8 mouse cellular contexts compared by ENCODE assay signal in genomic region chr11:111065635-111066298, GRCm38 (mm10). TPM values are rescaled to one million over a fixed set of nuclear protein-coding genes. Genes with fewer than 3 reads are reported as not detected.
A peak's percentile ranks its signal among the peaks of the same experiment; 100 is the strongest.
DNase-seq lines count a peak whose midpoint lies in the region; ATAC-seq lines count a peak whose summit lies in the region.

Gene Kcnj2 (plus strand): TSS chr11:111066164.

- DNase-seq in WW6 (ENCODE audit: low read depth, low spot score) = peak; percentile 86
- peak; percentile 76 to 88 for DNase-seq in cerebellum, postnatal 4 days (ENCODE audit: low spot score in 2 of 2)
- peak; percentile 95 for DNase-seq in gastrocnemius, adult 18-20 months (ENCODE audit: low spot score)
- DNase-seq in left cerebral cortex, adult 11 months (ENCODE audit: low spot score) = peak; percentile 90
- peak; percentile 96 for DNase-seq in lung, postnatal 36 days
- DNase-seq in retina, embryonic 14.5 days (ENCODE audit: low spot score) = peak; percentile 94
- peak; percentile 87 to 88 for DNase-seq in thymus, postnatal 36 days

- H3K27me3 ChIP-seq in hindbrain, embryonic 16.5 days (replicated peaks; ENCODE audit: control insufficient read depth, insufficient read depth, low read length) = no peaks in the 10 kb centered on the region

- peaks cover 7% of the 10 kb centered on the region for H3K4me1 ChIP-seq in hindbrain, embryonic 16.5 days (ENCODE audit: control insufficient read depth, insufficient read depth, low read depth, low read length)

- H3K4me2 ChIP-seq in hindbrain, embryonic 16.5 days (ENCODE audit: low read length) = peak within 1 kb of the TSS; percentile 86

- peak within 1 kb of the TSS; percentile 71 for H3K9ac ChIP-seq in hindbrain, embryonic 16.5 days (ENCODE audit: low read depth, low read length)

- H3K27ac ChIP-seq in hindbrain, embryonic 16.5 days (ENCODE audit: low read depth, low read length) = peak within 1 kb of the TSS; percentile 69

- under 1% methylated on average over 28 of the region's 28 CpGs for WGBS in hindbrain, embryonic 16.5 days

- H3K9me3 ChIP-seq in hindbrain, embryonic 16.5 days (ENCODE audit: control insufficient read depth, low read length) = no peaks in the 10 kb centered on the region

- H3K36me3 ChIP-seq in hindbrain, embryonic 16.5 days (ENCODE audit: control insufficient read depth, insufficient read depth, low read length) = no peaks in the 10 kb centered on the region

- peak within 1 kb of the TSS; percentile 79 for H3K4me3 ChIP-seq in hindbrain, embryonic 16.5 days (ENCODE audit: low read length)

- peak; percentile 99 for ATAC-seq in hindbrain, embryonic 16.5 days

RNA-seq across cellular contexts. Expression of gene Kcnj2, which starts in this region (rescaled TPM):
- total RNA-seq in gastrocnemius, adult 18-20 months (2021) = 10 to 100 TPM; 22.1 to 60.6 TPM
- polyA plus RNA-seq in hindbrain, embryonic 16.5 days (2015; fragmentation: Nextera tagmentation; extraction: Ambion mirVana) = 1.2 and 1.3 TPM in 2 replicates

Comparison
In these comparisons a context has a peak if more than half of its experiments do, and no peak if none do; other contexts are left out.
1. Peak in every context shown above with its lines: DNase-seq, ATAC-seq, H3K4me3 ChIP-seq and H3K27ac ChIP-seq.